Mouse (Mus musculus) kidney, embryonic 16.5 days (tissue): Measurements from ENCODE around the gene Tmod3. TPM values are rescaled to one million over a fixed set of nuclear protein-coding genes. Genes with fewer than 3 reads are reported as not detected.
"Not testable (repeated sequence)": the region's sequence is repeated elsewhere in the genome, so short reads cannot be mapped to it uniquely, and the experiment has no call there.

Experiments
- ATAC-seq: fragments of 200-750 bp; cut with Nextera tagmentation; 2 replicates; pipeline ENCODE4 v1.8.0; 2017; ENCODE audit warnings: moderate TSS enrichment; ENCODE audit not compliant: low FRiP score, low TSS enrichment
- H3K27ac ChIP-seq: fragments of 300-500 bp; sonication (generic); 2 replicates; pipeline ENCODE4 v1.5.1; 2014; ENCODE audit warnings: low read length
- H3K27me3 ChIP-seq: fragments of 300-500 bp; sonication (generic); 2 replicates; pipeline ENCODE4 v1.6.1; 2014; ENCODE audit warnings: low read length, control low read depth, mixed read lengths; ENCODE audit not compliant: insufficient read depth
- H3K36me3 ChIP-seq: fragments of 300-500 bp; sonication (generic); 2 replicates; pipeline ENCODE4 v1.6.1; 2014; ENCODE audit warnings: low read length, control low read depth, mixed read lengths; ENCODE audit not compliant: insufficient read depth
- H3K4me1 ChIP-seq: fragments of 300-500 bp; sonication (generic); 2 replicates; pipeline ENCODE4 v1.6.1; 2014; ENCODE audit warnings: low read length, control low read depth, mixed read lengths; ENCODE audit not compliant: insufficient read depth
- H3K4me2 ChIP-seq: fragments of 300-500 bp; sonication (generic); replicated peaks from 2 replicates; pipeline ENCODE4 v1.6.1; 2014; ENCODE audit warnings: low read depth, low read length
- H3K4me3 ChIP-seq: fragments of 300-500 bp; sonication (generic); 2 replicates; pipeline ENCODE4 v1.5.1; 2014; ENCODE audit warnings: mild to moderate bottlenecking, low read length
- H3K9ac ChIP-seq: fragments of 300-500 bp; sonication (generic); replicated peaks from 2 replicates; pipeline ENCODE4 v1.6.1; 2014; ENCODE audit warnings: low read length
- H3K9me3 ChIP-seq: fragments of 300-500 bp; sonication (generic); 2 replicates; pipeline ENCODE4 v1.6.1; 2016; ENCODE audit warnings: low read length, control low read depth
- WGBS: fragments of 180-500 bp; shearing (Covaris S2); extraction: QIAGEN DNeasy Blood & Tissue Kit; methylation state at CpG from one replicate; pipeline ENCODE4 v1.1.7; 2014; 5-methylcytosine and 5-hydroxymethylcytosine counted together
- polyA plus RNA-seq: library from polyadenylated mRNA; unstranded; fragments of >200 nt; fragmentation: Nextera tagmentation; extraction: Ambion mirVana; gene quantifications from 2 replicates; pipeline ENCODE4 v1.2.1, GENCODE M21; 2015

Gene Tmod3
- polyA plus RNA-seq, 1 experiment from 2014 or later, result 167 TPM

- 69% methylated on average over 3 of the region's 3 CpGs for WGBS
- ATAC-seq, result no peak
- H3K4me1 ChIP-seq, result no peaks in the 10 kb centered on the region
- no peaks in the 10 kb centered on the region for H3K9me3 ChIP-seq
- no peak overlapping the region for H3K4me3 ChIP-seq
- peaks cover 14% of the 10 kb centered on the region for H3K36me3 ChIP-seq
- H3K4me2 ChIP-seq, result no peak overlapping the region
- H3K27me3 ChIP-seq, result no peaks in the 10 kb centered on the region
- H3K9ac ChIP-seq, result no peak overlapping the region
- no peak overlapping the region for H3K27ac ChIP-seq
These were observed 41.7 kb downstream of the Tmod3 start for GRCm38 (mm10) chr9:75517751-75518150.

GRCm38 (mm10) chr9:75515464-75516113 lies 43.9 kb downstream of the Tmod3 start:
- H3K4me2 ChIP-seq, result no peak overlapping the region
- no peak overlapping the region for H3K9ac ChIP-seq
- H3K4me3 ChIP-seq, result no peak overlapping the region
- H3K4me1 ChIP-seq, result no peaks in the 10 kb centered on the region
- H3K27me3 ChIP-seq, result no peaks in the 10 kb centered on the region
- no peaks in the 10 kb centered on the region for H3K9me3 ChIP-seq
- 54% methylated on average over 12 of the region's 12 CpGs for WGBS
- peak; percentile 77; the same call in 1 of the 2 replicates for ATAC-seq
- H3K36me3 ChIP-seq, result peaks cover 18% of the 10 kb centered on the region
- no peak overlapping the region for H3K27ac ChIP-seq

- ATAC-seq, result no peak
- 87% methylated on average over 8 of the region's 8 CpGs for WGBS
These were observed 48.1 kb downstream of the Tmod3 start for GRCm38 (mm10) chr9:75511236-75511939.

GRCm38 (mm10) chr9:75504311-75504710 lies 55.1 kb downstream of the Tmod3 start:
- Histone ChIP-seq H3K4me3 (no peak overlapping the region), H3K27ac (no peak overlapping the region), H3K4me1 (no peaks in the 10 kb centered on the region), H3K36me3 (peaks cover 56% of the 10 kb centered on the region), H3K9me3 (no peaks in the 10 kb centered on the region), H3K27me3 (no peaks in the 10 kb centered on the region), H3K9ac (no peak overlapping the region), H3K4me2 (no peak overlapping the region)
- ATAC-seq, result no peak
- 89% methylated on average over 6 of the region's 6 CpGs for WGBS

More at GRCm38 (mm10) chr9:75511236-75511939, 48.1 kb downstream of the Tmod3 start:
- H3K4me2 ChIP-seq, result no peak overlapping the region
- peaks cover 45% of the 10 kb centered on the region for H3K36me3 ChIP-seq
- H3K27me3 ChIP-seq, result no peaks in the 10 kb centered on the region
- no peak overlapping the region for H3K4me3 ChIP-seq
- H3K27ac ChIP-seq, result no peak overlapping the region
- no peak overlapping the region for H3K9ac ChIP-seq
- no peaks in the 10 kb centered on the region for H3K9me3 ChIP-seq
- no peaks in the 10 kb centered on the region for H3K4me1 ChIP-seq

GRCm38 (mm10) chr9:75498571-75498970 lies 60.9 kb downstream of the Tmod3 start:
- Histone ChIP-seq H3K36me3 (peaks cover 42% of the 10 kb centered on the region), H3K4me1 (no peaks in the 10 kb centered on the region)
- 95% methylated on average over 7 of the region's 7 CpGs for WGBS

GRCm38 (mm10) chr9:75495945-75496344 lies 63.5 kb downstream of the Tmod3 start:
- peak overlapping the region; percentile 76 for H3K27ac ChIP-seq
- WGBS, result 29% methylated on average over 10 of the region's 10 CpGs

More at GRCm38 (mm10) chr9:75498571-75498970, 60.9 kb downstream of the Tmod3 start:
- no peak overlapping the region for H3K27ac ChIP-seq
- H3K9me3 ChIP-seq, result peaks cover 6% of the 10 kb centered on the region; the same call in 1 of the 2 replicates
- no peak overlapping the region for H3K4me2 ChIP-seq
- no peaks in the 10 kb centered on the region for H3K27me3 ChIP-seq
- H3K9ac ChIP-seq, result no peak overlapping the region
- no peak for ATAC-seq
- no peak overlapping the region for H3K4me3 ChIP-seq

GRCm38 (mm10) chr9:75494407-75495005 lies 65.0 kb downstream of the Tmod3 start:
- peaks cover 6% of the 10 kb centered on the region; the same call in 1 of the 2 replicates for H3K9me3 ChIP-seq

More at GRCm38 (mm10) chr9:75495945-75496344, 63.5 kb downstream of the Tmod3 start:
- peak; percentile 94 for ATAC-seq
- H3K9ac ChIP-seq, result no peak overlapping the region
- H3K9me3 ChIP-seq, result peaks cover 6% of the 10 kb centered on the region; the same call in 1 of the 2 replicates
- no peaks in the 10 kb centered on the region for H3K4me1 ChIP-seq
- peaks cover 29% of the 10 kb centered on the region for H3K36me3 ChIP-seq
- H3K27me3 ChIP-seq, result no peaks in the 10 kb centered on the region
- no peak overlapping the region for H3K4me3 ChIP-seq
- H3K4me2 ChIP-seq, result no peak overlapping the region

GRCm38 (mm10) chr9:75488255-75488654 lies 71.2 kb downstream of the Tmod3 start:
- not testable (repeated sequence) for H3K4me2 ChIP-seq, ATAC-seq, H3K27me3 ChIP-seq, H3K4me1 ChIP-seq, H3K27ac ChIP-seq, H3K36me3 ChIP-seq, H3K9me3 ChIP-seq, H3K9ac ChIP-seq, H3K4me3 ChIP-seq
- 96% methylated on average over 7 of the region's 7 CpGs for WGBS

More at GRCm38 (mm10) chr9:75494407-75495005, 65.0 kb downstream of the Tmod3 start:
- Histone ChIP-seq H3K4me3 (no peak overlapping the region), H3K27me3 (no peaks in the 10 kb centered on the region), H3K9ac (no peak overlapping the region), H3K4me1 (no peaks in the 10 kb centered on the region), H3K27ac (no peak overlapping the region), H3K36me3 (peaks cover 25% of the 10 kb centered on the region), H3K4me2 (no peak overlapping the region)
- ATAC-seq, result no peak
- 83% methylated on average over 9 of the region's 9 CpGs for WGBS

GRCm38 (mm10) chr9:75485231-75485630 lies 74.2 kb downstream of the Tmod3 start:
- WGBS, result 84% methylated on average over 6 of the region's 6 CpGs
- no peaks in the 10 kb centered on the region for H3K27me3 ChIP-seq
- ATAC-seq, result no peak

More at GRCm38 (mm10) chr9:75485231-75485630, 74.2 kb downstream of the Tmod3 start:
- Histone ChIP-seq H3K4me2 (no peak overlapping the region), H3K4me3 (no peak overlapping the region), H3K4me1 (no peaks in the 10 kb centered on the region), H3K9me3 (no peaks in the 10 kb centered on the region), H3K27ac (no peak overlapping the region), H3K9ac (no peak overlapping the region), H3K36me3 (0 out of 2 replicates have a peak, but pooled peaks cover 4% of the 10 kb centered on the region)
